In genomic region chr5:72710572-72711278, GRCm38 (mm10) we compare ENCODE assay signal across 8 mouse cellular contexts. TPM values are rescaled to one million over a fixed set of nuclear protein-coding genes. Genes with fewer than 3 reads are reported as not detected.
DNase-seq lines count a peak whose midpoint lies in the region; ATAC-seq and TF ChIP-seq lines count a peak whose summit lies in the region.

No protein-coding gene starts in this region.

- intact Hi-C loops in left cerebral cortex, adult 2 months (cut with DNase I), result loop anchor here (2.0 to 5.0 kb wide), 4 partner anchors 42 to 360 kb away; partner anchors contain the start of gene Nfxl1

- H3K4me3 ChIP-seq in kidney, embryonic 14.5 days (ENCODE audit: low read length), result no peak overlapping the region
- no peak overlapping the region for H3K4me3 ChIP-seq in left cerebral cortex, adult 2 months
- H3K4me3 ChIP-seq in thymus, adult 2 months (ENCODE audit: control insufficient read depth, insufficient read depth, low read length), result no peak overlapping the region

- H3K27me3 ChIP-seq in kidney, embryonic 14.5 days (ENCODE audit: control insufficient read depth, insufficient read depth, low read length), result no peaks in the 10 kb centered on the region
- H3K27me3 ChIP-seq in thymus, adult 2 months (ENCODE audit: control insufficient read depth, insufficient read depth, low read length), result no peaks in the 10 kb centered on the region

- H3K9ac ChIP-seq in kidney, embryonic 14.5 days (ENCODE audit: low read depth, low read length), result no peak overlapping the region

- H3K4me2 ChIP-seq in kidney, embryonic 14.5 days (replicated peaks; ENCODE audit: low read depth, low read length), result no peak overlapping the region

- no peak for ATAC-seq in kidney, embryonic 14.5 days (ENCODE audit: low FRiP score, low TSS enrichment)
- peak; percentile 65 for ATAC-seq in monocyte, adult 5-6 weeks (replicated peaks; ENCODE audit: insufficient number of reproducible peaks, low FRiP score, low TSS enrichment, poor library complexity, severe bottlenecking)

- H3K9me3 ChIP-seq in kidney, embryonic 14.5 days (ENCODE audit: control insufficient read depth, low read length), result no peaks in the 10 kb centered on the region

- peak; percentile 61 for DNase-seq in kidney, adult 18-20 months
- DNase-seq in ZHBTc4 (ENCODE audit: low read depth, low spot score), result peak; percentile 59
- DNase-seq in embryo, embryonic 10 days (ENCODE audit: low spot score), result peak; percentile 85
- DNase-seq in induced T-regulatory cell, adult 2 months (ENCODE audit: low read depth), result peak; percentile 88
- DNase-seq in left cerebral cortex, adult 2 months (ENCODE audit: extremely low spot score in 1 of 2, low spot score in 2 of 2), result peak; percentile 59 to 73
- DNase-seq in thymus, adult 2 months, result peak; percentile 70

- 26% methylated on average over 4 of the region's 4 CpGs for WGBS in kidney, embryonic 14.5 days
- 29% methylated on average over 4 of the region's 4 CpGs for WGBS in thymus, adult 2 months

- H3K27ac ChIP-seq in kidney, embryonic 14.5 days (ENCODE audit: low read depth, low read length), result no peak overlapping the region
- no peak overlapping the region for H3K27ac ChIP-seq in left cerebral cortex, adult 2 months
- H3K27ac ChIP-seq in thymus, adult 2 months (ENCODE audit: control insufficient read depth, insufficient read depth, low read length), result no peak overlapping the region

- TF ChIP-seq POLR2A in thymus, adult 2 months (IDR thresholded peaks at IDR 0.05; ENCODE audit: control insufficient read depth, extremely low read depth, insufficient read depth, low read length, poor library complexity), result no peak

- H3K36me3 ChIP-seq in kidney, embryonic 14.5 days (ENCODE audit: control insufficient read depth, insufficient read depth, low read length), result no peaks in the 10 kb centered on the region
- H3K36me3 ChIP-seq in thymus, adult 2 months (ENCODE audit: control insufficient read depth, insufficient read depth, low read length), result peaks cover 45% of the 10 kb centered on the region

- no peaks in the 10 kb centered on the region for H3K4me1 ChIP-seq in kidney, embryonic 14.5 days (ENCODE audit: control insufficient read depth, insufficient read depth, low read length)
- H3K4me1 ChIP-seq in thymus, adult 2 months (replicated peaks; ENCODE audit: control insufficient read depth, insufficient read depth, low read length), result no peaks in the 10 kb centered on the region

- TF ChIP-seq CTCF in left cerebral cortex, adult 2 months (IDR thresholded peaks at IDR 0.05), result peak; percentile 94
- no peak for TF ChIP-seq CTCF in thymus, adult 2 months (IDR thresholded peaks at IDR 0.05; ENCODE audit: borderline replicate concordance, control insufficient read depth, extremely low read depth, insufficient read depth, low read length, poor library complexity)

RNA-seq across cellular contexts. Expression of gene Txk, which starts 41.9 kb away (rescaled TPM):
- 0.26 TPM in 1 of 2 replicates, not detected in the other for polyA plus RNA-seq in kidney, embryonic 14.5 days (2014; fragmentation: Nextera tagmentation; extraction: Ambion mirVana)
- under 1 TPM; 0.26 to 0.66 TPM for total RNA-seq in left cerebral cortex, adult 2 months (2021)
- total RNA-seq in monocyte, adult 5-6 weeks (2017), result 44.5 to 208 TPM (median 58.1 TPM) in 3 replicates
- polyA plus RNA-seq in thymus, adult 2 months (2012; rRNA removed), result 20.0 and 22.8 TPM in 2 replicates

Comparison
In these comparisons a context has a peak if more than half of its experiments do, and no peak if none do; other contexts are left out.
1. RNA of gene Txk, which starts 41.9 kb away (total RNA-seq): 44.5 to 208 TPM in monocyte, adult 5-6 weeks; 0.26 to 0.66 TPM in left cerebral cortex, adult 2 months; every median in the first group is over 10 times any median in the second.
2. Peak in every context shown above with its lines, with median percentiles within 50 percentile points of each other: DNase-seq.